Mouse (Mus musculus) thymus, adult 2 months (tissue): Measurements from ENCODE around the gene Afg3l1.

Source experiments
- CTCF ChIP-seq: fragments of 200-500 bp; IDR thresholded peaks from 2 replicates; pipeline ENCODE4 v1.5.1; 2012; ENCODE audit warnings: mild to moderate bottlenecking, control low read depth, low read length, moderate library complexity, borderline replicate concordance; ENCODE audit not compliant: control insufficient read depth, poor library complexity, insufficient read depth; ENCODE audit errors: extremely low read depth
- POLR2A ChIP-seq: fragments of 200-500 bp; IDR thresholded peaks from 2 replicates; pipeline ENCODE4 v1.6.1; 2012; ENCODE audit warnings: mild to moderate bottlenecking, low read length, control low read depth, moderate library complexity; ENCODE audit not compliant: control insufficient read depth, poor library complexity, insufficient read depth; ENCODE audit errors: extremely low read depth

- TF ChIP-seq CTCF = no peak
- TF ChIP-seq POLR2A = no peak
Observed at GRCm38 (mm10) chr8:123441788-123442187, 35.9 kb upstream of the Afg3l1 start.
